In the genomic region with DNA sequence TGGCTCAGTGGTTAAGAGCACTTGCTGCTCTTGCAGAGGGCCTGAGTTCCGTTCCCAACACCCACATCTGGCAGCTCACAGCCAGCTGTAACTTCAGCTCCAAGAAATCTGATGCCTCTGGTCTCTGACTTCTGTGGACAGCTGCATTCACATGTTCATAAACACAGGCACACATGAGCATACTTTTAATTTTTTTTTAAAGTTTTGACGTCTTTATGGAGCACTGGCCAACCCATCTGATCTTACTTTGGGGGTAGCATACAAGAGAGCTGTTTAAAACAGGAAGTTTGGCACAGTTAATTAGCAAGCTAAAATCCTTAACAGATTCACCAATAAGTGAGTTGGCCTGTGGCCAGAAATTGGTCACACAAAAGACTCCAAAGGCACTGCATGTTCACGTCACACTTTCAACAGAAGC, we compare ENCODE assay signal across 11 mouse cellular contexts.
DNase-seq lines count a peak whose midpoint lies in the region; ATAC-seq and TF ChIP-seq lines count a peak whose summit lies in the region.
"Had no signal": no experiment of that assay in that cellular context is flagged by ENCODE, and none has a peak within 500 bp of the region (broad histone marks: within the 10 kb centered on the region; RNA-seq: fewer than 3 reads in every experiment).

No protein-coding gene starts in this region.

- H3K9ac ChIP-seq in limb, embryonic 12.5 days (replicated peaks) = no peak overlapping the region

- H3K9me3 ChIP-seq in E14TG2a.4 (ENCODE audit: low read length) = no peaks in the 10 kb centered on the region
- H3K9me3 ChIP-seq in limb, embryonic 12.5 days = no peaks in the 10 kb centered on the region

- peaks cover 22% of the 10 kb centered on the region for H3K27me3 ChIP-seq in E14TG2a.4 (ENCODE audit: insufficient read depth, low read length)
- H3K27me3 ChIP-seq in limb, embryonic 12.5 days = no peaks in the 10 kb centered on the region

- DNase-seq in layer of hippocampus, adult 8-10 months (ENCODE audit: low spot score in 2 of 2) = peak; percentile 25 to 40
- DNase-seq in layer of hippocampus, postnatal 10 days (ENCODE audit: low spot score in 2 of 2) = no peak
- DNase-seq in MN1 (ENCODE audit: low spot score) = peak; percentile 34
- DNase-seq in adrenal gland, postnatal 4 days (ENCODE audit: low spot score in 2 of 2) = no peak
- DNase-seq in frontal cortex, postnatal 25 days (ENCODE audit: low spot score in 2 of 2) = no peak
- DNase-seq: cerebellum, postnatal 36 days; kidney, postnatal 36 days; right cerebral cortex, postnatal 25 days had no signal

- ATAC-seq in limb, embryonic 12.5 days (ENCODE audit: insufficient number of reproducible peaks, insufficient read depth, low FRiP score, low TSS enrichment, low read depth) = peak; percentile 29; the same call in 1 of the 2 replicates

- peaks cover 76% of the 10 kb centered on the region for H3K4me1 ChIP-seq in E14TG2a.4 (replicated peaks; ENCODE audit: low read depth, low read length)
- H3K4me1 ChIP-seq in limb, embryonic 12.5 days (replicated peaks) = peaks cover 77% of the 10 kb centered on the region

- TF ChIP-seq CTCF in E14TG2a.4 (conservative IDR thresholded peaks at IDR 0.05; ENCODE audit: low read length) = no peak

- WGBS in limb, embryonic 12.5 days = 24% methylated on average over 3 of the region's 3 CpGs

- peak overlapping the region; percentile 23; the same call in 1 of the 2 replicates for H3K27ac ChIP-seq in limb, embryonic 12.5 days

- H3K36me3 ChIP-seq in E14TG2a.4 (ENCODE audit: insufficient read depth, low read length) = no peaks in the 10 kb centered on the region
- no peaks in the 10 kb centered on the region for H3K36me3 ChIP-seq in limb, embryonic 12.5 days

- 0 out of 2 replicates have a peak overlapping the region, but pooled peaks have one; percentile 1 for H3K4me3 ChIP-seq in E14TG2a.4 (replicated peaks; ENCODE audit: low read length)
- no peak overlapping the region for H3K4me3 ChIP-seq in limb, embryonic 12.5 days (replicated peaks)
- H3K4me3 ChIP-seq: erythroblast, embryonic 14.5 days had no signal

- H3K4me2 ChIP-seq in limb, embryonic 12.5 days = no peak overlapping the region

Comparison
In these comparisons a context has a peak if more than half of its experiments do, and no peak if none do; other contexts are left out.
1. DNase-seq: peak in layer of hippocampus, adult 8-10 months (2 of 2) and MN1 (single experiment); none in layer of hippocampus, postnatal 10 days (0 of 2), adrenal gland, postnatal 4 days (0 of 2) and frontal cortex, postnatal 25 days (0 of 2).